Mouse (Mus musculus): ENCODE data around the gene Ccr4. TPM values are rescaled to one million over a fixed set of nuclear protein-coding genes. Genes with fewer than 3 reads are reported as not detected.

The Ccr4 gene
- total RNA-seq, 1 experiment from 2014 or later = not detected

DNA sequence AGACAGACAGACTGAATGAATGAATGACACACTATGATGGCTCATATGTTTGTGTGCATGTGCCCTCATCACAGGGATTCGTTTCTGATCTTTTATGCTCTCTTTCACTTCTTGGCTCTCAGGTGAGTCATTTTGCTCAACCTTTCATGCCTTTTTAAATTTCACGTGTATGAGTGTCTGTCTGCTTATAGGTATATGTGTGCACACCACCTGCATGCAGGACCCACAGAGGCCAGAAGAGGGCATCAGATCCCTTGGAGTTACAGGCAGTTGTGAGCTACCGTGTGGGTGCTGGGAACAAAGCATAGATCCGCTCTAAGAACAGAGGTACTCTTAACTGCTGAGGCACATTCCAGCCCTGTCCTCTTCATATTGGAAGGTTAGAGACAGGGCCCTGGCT lies 36.0 kb downstream of the Ccr4 start:
- no peak for DNase-seq

- DNase-seq = no peak
These were observed 36.5 kb downstream of the Ccr4 start for GRCm38 (mm10) chr9:114468217-114468616.

DNA sequence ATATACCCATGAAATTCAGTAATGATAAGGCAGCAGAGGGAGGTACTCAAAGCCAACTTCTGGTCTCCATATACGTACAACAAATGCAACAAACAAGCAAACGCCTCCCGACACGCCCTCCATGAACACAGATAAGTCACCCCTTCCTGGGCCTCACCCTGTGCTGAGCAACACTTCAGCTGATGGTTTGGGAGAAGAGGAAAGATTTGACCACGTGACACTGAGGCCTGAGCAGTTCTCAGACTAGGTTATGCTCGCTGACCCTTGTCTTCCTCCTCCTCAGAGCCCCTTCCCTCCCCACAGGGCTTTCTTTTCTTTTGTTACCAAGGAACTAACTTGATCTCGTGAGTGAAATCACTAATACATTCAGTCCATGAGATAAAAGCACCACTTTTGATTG lies 37.8 kb downstream of the Ccr4 start:
- no peak for DNase-seq

DNA sequence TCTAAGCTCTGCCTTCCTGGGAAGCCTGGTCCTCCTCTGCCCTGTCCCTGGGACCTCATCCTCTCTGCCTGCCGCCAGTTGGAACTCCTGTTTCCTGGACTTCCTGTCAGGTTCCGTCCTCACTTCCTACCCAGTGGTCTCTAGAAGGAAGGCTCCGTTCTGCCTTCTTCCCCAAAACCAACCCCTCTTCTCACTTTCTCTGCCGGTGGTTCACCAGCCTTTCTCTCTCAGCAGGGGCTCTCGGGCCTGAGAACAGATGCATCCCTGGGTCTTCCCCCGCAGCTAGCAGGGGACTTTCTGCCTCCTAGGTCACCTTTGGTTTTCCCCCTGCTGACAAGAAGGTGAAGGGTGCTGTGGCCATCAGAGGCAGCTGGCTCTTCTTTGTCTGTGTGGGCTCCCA lies 39.3 kb downstream of the Ccr4 start:
- DNase-seq = no peak

DNA sequence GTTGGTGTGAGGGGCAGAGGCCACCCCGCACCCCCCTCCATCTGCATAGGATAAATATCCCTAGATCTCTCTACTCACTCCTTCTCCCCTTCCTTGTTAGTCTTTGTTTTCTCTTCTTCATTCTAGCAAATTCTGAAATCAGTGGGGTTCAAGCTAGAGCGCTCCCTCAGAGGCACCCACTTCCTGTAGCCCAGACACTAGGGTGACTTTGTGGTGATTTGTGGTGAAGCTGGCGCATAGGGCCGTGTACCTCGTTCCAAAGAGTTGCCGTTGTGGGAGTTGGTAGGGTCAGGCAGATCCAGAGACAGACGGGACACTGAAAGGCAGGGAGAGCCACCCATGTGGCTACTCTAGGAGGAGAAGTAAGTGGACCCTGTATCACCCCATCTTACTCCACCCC lies 42.1 kb downstream of the Ccr4 start:
- DNase-seq = no peak

DNA sequence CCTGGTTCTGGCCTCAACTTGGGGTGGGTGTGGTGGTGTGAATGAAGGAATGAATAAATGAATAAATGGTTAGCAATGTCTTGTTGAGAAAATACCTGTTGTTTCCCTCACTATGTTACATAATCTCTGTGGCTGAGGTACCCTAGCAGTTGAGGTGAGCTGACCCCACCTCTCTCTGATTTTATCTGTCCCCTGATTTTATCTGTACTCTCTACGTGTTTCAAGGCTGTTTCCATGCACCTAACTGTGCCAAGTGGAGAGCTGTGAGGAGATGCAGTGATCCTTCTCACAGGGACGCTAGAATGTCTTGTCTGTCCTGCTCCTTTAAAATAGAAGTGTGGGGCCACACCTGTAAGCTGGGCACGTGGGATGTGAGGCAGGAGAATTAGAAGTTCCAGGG lies 46.3 kb downstream of the Ccr4 start:
- no peak for DNase-seq

- DNase-seq = no peak
These were observed 49.3 kb downstream of the Ccr4 start for GRCm38 (mm10) chr9:114455420-114455819.

- DNase-seq = no peak
These were observed 52.3 kb downstream of the Ccr4 start for GRCm38 (mm10) chr9:114452418-114452817.

DNA sequence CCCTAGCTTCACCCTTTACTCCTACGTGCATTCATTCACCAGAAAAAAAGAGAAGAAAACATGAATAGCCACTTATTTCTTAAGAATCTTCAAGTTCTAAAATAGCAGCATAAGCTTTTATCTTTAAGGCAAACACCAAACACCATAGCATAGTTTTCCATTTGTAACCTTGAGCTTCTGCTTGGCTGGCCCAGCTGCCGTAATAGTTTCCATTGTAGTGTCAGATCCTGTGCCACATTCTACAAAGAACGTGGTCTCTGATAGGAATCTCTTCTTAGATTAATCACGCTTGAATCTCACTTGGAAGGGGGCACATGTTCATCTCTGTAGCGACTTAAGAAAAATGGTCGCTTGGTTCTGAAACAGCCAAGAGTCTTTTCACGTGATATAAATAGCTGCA lies 53.1 kb downstream of the Ccr4 start:
- no peak for DNase-seq

DNA sequence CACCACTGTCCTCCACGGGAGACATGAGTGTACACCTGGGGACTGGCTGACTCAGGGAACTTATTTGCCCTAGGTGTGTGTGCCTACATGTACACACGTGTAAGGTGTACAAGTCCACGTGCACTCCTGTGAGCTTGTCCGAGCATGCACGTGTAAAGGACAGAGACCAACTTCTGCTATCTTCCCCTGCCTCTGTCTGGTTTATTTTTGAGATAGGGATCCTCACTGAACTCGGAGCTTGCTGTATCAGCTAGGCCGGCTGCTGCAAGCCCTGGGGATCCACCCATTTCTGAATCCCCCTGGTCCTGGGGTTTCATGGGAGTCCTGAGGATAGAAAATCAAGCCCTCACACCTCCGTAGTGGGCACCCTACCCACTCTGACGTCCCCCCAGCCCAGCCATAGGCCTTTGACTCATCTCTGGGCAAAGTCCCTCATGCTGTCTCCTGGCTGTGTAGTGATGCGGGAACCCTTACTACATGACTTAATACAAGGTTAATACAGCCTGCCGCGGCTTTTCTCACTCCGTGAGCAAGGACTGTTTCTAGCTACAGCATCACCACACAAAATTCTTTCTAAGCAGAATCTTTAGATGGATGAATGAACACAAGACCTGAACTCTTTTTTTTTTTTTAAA lies 55.5 kb downstream of the Ccr4 start:
- DNase-seq = no peak

DNA sequence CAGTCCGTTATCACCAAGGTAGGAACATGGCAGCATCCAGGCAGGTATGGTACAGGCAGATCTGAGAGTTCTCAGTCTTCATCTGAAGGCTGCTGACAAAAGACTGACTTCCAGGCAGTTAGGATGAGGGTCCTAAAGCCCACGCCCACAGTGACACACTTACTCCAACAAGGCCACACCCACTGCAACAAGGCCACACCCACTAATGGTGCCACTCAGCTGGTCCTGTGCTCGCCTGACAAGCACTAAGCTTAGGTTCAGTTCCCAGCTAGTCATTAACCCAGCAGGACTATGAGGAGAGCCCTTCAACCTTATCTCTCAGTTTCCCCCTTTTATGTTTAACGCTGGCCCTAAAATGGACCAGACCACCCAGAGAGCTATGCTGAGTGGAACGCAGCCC lies 56.0 kb downstream of the Ccr4 start:
- no peak for DNase-seq

GRCm38 (mm10) chr9:114446887-114447286 lies 57.8 kb downstream of the Ccr4 start:
- DNase-seq = no peak

GRCm38 (mm10) chr9:114443351-114443750 lies 61.4 kb downstream of the Ccr4 start:
- no peak for DNase-seq

DNA sequence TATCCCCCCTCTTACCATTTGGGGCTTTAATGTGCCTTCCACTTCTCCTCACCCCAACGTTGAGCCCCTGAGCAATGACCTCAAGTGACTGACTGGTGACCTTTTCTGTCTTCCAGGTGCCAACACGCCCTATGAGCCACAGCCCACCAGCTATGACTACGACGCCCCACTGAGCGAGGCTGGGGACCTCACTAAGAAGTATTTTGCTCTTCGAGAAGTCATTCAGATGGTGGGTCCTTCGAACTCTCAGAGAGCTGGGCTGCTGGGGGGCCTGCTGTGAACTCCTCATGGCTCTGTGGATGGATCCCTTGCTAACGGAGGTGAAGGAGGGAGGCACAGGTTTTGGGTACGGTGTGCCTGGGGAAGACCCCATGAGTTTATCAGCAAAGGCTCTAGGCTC lies 61.8 kb downstream of the Ccr4 start:
- DNase-seq = no peak

DNA sequence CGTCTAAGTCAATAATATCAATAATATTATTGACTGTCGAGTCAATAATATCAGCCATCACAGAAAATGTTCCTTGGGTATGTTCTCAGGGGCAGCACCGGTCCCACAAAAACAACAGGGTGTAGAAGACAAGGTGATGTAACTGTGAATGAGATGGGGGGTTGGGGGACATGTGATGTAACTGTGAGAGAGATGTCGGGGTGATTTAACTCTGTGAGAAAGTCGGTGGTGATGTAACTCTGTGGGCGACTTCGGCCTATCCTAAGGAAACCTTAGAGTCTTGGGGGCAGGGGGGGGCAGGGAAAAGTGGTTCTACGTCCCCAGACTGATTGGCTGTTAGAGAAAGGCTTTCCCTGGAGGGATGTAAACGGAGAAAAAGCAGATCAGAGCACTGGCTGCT lies 62.5 kb downstream of the Ccr4 start:
- no peak for DNase-seq

DNA sequence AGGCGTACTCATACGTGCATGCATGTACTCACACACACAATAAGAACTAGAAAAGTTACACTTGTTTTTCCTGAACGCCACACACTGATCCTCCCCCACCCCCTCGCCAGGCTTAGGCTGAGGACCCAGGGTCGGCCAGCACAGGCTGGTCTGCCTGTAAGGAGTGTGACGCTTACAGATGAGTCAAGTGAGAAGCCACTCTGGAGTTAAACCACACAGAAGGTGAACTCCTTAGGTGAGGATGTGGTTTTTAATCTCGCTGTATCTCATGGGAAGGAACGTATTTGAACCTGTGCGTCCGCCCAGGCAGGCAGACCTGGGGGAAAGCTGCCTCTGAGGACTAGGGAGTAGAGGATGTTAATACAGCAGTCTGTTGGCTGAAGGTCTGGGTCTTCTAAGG lies 64.2 kb downstream of the Ccr4 start:
- DNase-seq = no peak

Other genes starting within 250 kb of the Ccr4 start
- gene Bcl2a1c, start 174.8 kb downstream of the Ccr4 start, total RNA-seq (2021) = not detected in 2 replicates
- 99.2 and 103 TPM in 2 replicates for gene Crtap, start 114.2 kb downstream of the Ccr4 start, total RNA-seq (2021)
- gene Glb1, start 103.8 kb downstream of the Ccr4 start, total RNA-seq (2021) = 30.8 and 37.5 TPM in 2 replicates
- gene Tmppe, start 103.8 kb downstream of the Ccr4 start, total RNA-seq (2021) = 7.7 and 9.7 TPM in 2 replicates
- not detected in 2 replicates for gene C130032M10Rik, start 10.8 kb upstream of the Ccr4 start, total RNA-seq (2021)
- 0.06 TPM in 1 of 2 replicates, not detected in the other for gene Trim71, start 59.5 kb upstream of the Ccr4 start, total RNA-seq (2021)
- 35.3 and 43.7 TPM in 2 replicates for gene Cnot10, start 135.3 kb upstream of the Ccr4 start, total RNA-seq (2021)
- 41.0 and 47.0 TPM in 2 replicates for gene Dync1li1, start 183.9 kb upstream of the Ccr4 start, total RNA-seq (2021)
- gene Cmtm6, start 226.2 kb upstream of the Ccr4 start, total RNA-seq (2021) = 71.8 and 80.4 TPM in 2 replicates